Mouse (Mus musculus) heart, postnatal 25 days (tissue): ENCODE data around the gene Arhgap10. TPM values are rescaled to one million over a fixed set of nuclear protein-coding genes. Genes with fewer than 3 reads are reported as not detected.

ENCODE experiments used
- DNase-seq: peaks from one replicate; pipeline ENCODE4 v3.0.0; 2022; ENCODE audit warnings: low spot score
- intact Hi-C: fragments of 180-260 bp; cut with DNase I; formaldehyde crosslinking; loops from one replicate; pipeline ENCODE4 v1.15.1; 2025
- total RNA-seq, 2 experiments: library from RNA; stranded (reverse); gene quantifications; 2 replicates each; pipeline ENCODE4 v1.2.3; 2021

Arhgap10 gene
- total RNA-seq, 2 experiments from 2014 or later = 51.2 to 58.0 TPM

DNA sequence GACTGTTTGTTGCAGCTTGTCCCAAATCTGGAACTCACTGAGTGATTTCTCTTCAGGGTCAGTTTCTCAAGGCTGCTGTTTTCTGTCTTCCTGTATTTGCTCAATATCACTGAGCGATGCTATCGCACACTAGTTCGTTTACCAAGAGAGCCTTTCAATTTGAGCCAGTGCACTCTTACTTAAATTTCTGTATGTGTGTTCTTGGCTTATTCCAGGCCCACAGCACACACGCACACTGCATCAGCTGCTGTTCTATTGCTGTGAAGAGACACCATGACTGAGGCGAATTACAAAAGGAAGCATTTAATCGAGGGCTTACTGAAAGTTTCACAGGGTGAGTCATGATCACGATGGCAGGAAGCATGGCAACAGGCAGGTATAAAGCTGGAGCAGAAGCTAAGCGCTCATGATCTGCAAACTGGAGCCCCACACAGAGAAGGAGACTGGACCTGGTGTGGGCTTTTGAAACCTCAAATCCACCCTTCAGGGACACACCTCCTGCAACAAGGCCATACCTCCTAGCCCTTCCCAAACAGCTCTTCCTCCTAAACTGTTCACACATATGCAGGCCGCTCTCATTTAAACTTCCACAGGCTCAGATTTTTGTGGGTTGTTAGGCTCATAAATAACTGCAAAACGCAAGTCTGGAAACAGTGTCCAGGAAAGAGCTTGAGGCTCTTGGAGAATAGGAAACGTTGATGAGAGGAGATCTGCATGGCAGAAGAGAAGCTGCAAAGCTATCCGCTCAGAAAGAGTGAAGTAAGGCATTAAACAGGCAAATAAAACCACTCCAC lies 255.3 kb downstream of the Arhgap10 start:
- intact Hi-C loops = no loop called here
- no peak for DNase-seq

DNA sequence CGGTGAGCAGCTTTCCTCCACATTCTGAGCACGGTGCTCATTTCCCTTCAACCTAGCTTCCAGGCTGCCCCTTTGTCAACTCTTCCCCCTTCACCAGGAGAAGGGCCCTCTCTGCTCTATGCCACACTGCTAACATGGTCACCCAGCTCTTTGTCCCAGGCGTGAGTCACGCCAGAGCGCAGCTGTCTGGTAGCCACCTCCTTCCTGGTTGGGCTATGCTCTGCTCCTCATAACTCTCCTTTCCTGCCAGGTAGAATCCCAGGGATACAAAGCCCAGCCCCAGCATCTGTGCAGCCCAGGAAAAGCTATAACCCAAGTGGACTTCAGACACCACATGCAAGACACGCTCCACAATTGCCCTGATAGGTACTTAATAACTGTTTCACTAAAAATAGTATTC lies 256.5 kb downstream of the Arhgap10 start:
- DNase-seq = no peak
- intact Hi-C loops = no loop called here

DNA sequence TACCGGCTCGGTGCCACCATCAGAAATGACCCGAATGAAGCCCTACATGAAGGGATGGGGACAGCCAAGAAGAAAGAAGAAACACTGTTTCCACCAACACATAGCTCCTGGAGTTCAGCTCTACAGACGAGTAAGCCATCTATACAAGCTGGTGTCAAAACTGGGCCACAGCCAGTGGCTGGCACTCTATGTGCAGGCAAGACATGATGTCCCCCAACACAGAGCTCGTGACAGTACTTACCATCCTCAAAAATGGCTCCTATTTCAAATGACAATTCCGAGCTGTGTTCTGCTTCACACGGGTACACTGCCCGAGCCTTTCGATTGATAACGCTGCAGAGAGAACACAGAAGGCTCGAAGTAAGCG lies 260.7 kb downstream of the Arhgap10 start:
- no peak for DNase-seq
- intact Hi-C loops = no loop called here

DNA sequence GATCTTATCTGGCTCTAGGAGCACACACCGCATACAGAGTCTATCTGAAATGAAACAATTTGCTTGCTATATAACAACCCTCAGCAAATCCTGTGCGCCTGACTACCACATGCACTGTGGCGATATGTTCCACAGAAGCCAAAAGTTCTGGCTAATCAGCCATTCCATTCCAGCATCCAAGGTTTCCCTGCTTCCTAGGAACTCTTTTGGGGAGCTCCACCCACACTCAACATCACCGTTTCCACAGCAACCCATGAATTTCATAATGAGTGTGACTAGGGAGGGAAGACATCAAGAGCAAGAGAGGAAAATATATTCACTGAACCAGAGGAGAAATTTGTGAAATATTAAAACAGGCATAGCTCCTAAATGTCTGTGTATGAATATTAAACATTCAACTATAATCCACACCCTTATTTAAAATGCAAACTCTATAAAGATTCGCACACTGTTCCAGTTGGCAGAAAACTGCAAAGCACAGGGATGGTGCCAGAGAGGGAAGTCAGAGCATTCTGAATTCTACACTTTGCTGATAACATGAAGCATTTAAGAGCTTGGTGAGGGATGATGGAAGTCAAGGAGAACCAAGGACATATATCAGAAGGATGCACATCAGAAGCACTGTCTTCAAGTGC lies 261.2 kb downstream of the Arhgap10 start:
- intact Hi-C loops = no loop called here
- DNase-seq = no peak

DNA sequence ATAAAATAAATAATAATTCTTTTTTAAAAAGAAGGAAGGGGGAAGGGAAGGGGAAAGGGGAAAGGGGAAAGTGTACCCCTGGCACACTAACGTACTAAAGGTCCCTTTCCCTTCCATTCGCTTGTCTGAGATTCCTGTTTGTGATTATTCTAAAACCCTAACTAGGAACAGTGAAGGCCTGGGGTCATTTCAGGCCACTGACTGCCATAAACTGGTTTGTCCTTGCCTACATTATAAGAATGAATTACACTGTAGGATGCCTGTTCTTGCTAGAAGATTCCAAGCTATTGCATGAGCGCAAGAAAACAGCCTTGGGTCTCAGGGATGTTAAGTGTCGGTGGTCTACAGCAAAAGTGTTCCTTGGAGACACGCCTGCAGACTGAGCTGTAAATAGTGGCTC lies 263.3 kb downstream of the Arhgap10 start:
- no peak for DNase-seq
- intact Hi-C loops = no loop called here

DNA sequence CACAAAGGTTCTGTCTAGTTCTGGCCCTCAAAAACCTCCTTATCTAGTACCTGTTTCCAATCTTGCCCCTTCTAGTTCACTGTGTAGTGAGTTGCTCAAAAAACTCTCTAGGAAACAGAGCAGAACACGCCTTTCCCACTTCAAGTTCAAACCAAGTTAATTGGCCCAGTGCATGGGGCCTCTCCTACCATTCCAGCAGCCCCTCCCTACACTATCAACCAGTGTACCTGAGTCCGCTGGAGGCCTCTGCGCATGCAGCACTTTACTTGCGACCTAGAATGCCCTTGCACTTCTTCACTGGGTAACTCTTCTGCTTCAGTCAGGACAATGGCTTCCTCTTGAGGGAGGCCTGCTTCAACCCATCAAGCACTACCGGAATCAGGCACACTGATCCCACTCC lies 266.6 kb downstream of the Arhgap10 start:
- DNase-seq = no peak
- intact Hi-C loops = no loop called here

DNA sequence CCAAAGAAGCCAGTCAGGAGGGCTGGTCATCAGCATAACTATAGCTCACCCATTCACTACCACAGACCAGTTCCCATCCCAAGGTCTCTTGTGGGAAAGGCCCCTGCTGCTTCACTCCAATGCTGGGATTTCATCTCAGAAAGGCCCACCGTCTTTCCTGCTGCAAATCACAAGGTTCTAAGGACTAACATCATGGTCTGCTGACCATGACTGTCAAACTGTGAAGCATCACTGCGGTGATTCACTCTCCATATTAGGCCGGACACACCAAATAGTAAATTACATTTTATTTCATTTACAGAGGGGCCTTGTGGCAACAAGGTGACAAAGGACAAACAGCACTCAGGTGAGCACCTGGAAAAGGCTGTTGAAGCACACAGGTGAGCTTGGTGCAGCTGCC lies 267.7 kb downstream of the Arhgap10 start:
- no peak for DNase-seq
- intact Hi-C loops = no loop called here

DNA sequence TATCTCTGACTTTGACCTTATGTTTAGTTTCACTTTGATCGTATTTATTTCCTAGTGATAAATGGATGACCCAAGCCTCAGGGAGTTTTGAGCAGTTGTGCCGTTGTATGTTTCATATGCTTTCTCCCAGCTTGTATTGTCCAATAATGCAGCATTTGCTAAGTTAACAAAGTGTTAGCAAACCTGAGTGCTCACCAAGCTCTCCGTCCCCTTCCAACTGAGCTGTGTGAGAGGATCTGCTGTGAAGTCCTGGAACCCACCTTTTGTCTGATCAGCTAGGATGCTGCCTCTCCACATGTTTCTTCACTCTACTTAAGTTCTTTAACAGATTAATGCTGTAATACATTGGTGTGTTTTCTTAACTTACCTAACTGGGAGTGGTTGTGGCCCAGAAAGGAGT lies 276.4 kb downstream of the Arhgap10 start:
- intact Hi-C loops = no loop called here

DNA sequence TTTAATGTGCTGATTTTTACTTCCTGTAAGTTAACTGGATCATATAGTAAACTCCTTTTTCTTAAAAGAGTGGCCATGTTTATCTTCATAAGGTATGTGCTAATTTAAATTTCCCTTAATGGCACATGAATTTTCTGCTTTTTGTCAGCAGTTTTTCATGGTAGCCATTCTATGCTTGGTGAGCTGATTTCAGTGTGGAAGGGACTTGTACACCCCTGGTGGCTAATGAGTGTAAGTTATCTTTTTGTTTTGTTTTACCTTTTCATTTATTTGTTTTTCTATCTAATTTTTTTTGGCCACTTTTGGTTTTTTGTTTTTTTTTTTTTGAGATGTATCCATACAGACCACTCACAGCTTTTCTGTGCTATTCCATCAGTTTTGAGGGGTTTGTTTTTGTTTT lies 278.3 kb downstream of the Arhgap10 start:
- no peak for DNase-seq
- intact Hi-C loops = no loop called here

More for the DNA sequence above, 276.4 kb downstream of the Arhgap10 start:
- no peak for DNase-seq

DNA sequence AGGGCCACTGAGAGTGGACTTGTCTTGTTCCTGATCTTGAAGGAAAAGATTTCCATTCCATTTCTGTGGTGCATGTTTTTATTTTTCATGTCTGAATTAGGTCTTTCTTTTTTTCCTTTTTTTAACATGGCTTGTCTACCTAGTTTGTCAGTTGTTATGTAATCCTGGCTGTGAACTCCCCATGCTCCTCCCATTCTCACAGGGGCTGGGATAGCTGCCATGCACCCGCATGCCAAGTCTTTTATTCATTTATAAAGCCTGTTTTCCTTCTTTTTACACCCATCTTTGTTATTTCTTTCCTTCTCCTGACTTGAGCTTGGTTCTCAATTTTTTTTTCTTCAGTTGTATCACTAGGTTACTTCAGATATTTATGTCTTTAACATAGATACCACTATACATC lies 281.1 kb downstream of the Arhgap10 start:
- intact Hi-C loops = no loop called here
- DNase-seq = peak; percentile 45

DNA sequence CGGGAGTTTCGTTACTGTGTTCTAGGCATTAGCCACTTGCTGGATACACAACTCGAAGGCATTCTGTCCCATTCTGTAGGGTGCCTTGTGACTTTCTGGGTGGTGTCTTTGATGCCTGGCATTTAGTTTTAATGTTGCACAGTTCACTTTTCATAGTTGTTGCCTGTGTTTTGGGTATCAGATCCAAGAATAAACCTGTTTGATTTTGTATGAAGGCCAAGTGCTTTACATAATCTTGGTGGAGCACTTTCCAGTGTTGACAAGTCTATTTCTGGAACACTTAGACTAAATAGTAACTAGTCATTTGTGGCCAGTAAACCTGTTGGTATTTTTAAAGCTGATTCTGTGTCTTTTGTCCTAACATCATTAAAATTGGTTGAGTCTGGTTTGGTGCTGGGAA lies 285.3 kb downstream of the Arhgap10 start:
- no peak for DNase-seq
- intact Hi-C loops = no loop called here

DNA sequence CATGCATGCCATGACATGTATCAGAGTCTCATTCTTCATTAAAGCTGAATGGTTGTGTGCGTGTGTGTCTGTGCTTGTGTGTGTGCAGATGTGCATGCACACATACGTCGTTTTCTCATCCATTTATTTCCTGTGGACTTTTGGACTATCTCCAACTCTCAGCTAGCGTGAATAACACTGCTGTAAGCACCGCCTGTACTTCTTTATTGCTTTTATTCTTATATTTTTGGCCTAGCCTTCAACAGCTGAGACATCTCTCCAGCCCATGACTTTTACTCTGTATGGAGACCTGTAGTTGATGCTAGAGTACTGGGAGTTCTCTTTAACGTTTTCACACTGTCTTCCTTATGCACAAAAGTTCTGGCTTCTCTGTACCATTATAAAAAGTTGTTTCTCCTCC lies 285.9 kb downstream of the Arhgap10 start:
- DNase-seq = no peak
- intact Hi-C loops = no loop called here

DNA sequence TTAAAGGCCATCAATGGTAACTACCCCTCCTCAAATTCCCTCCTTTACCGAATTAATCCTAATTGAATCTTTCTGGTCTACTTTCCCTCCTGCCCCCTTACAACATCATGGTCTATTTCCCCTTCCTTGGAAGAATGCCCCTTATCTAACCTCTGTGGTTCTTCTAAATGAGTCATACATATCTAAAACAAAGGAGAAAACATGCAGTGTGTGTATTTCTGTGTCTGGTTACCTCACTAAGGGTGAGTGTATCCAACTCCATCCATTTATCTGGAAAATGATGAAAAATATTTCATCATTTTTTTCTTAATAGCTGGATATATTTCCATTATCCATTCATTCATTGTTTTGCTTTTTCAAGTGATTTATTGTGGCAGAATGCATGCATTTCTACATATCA lies 286.5 kb downstream of the Arhgap10 start:
- intact Hi-C loops = no loop called here
- DNase-seq = no peak

DNA sequence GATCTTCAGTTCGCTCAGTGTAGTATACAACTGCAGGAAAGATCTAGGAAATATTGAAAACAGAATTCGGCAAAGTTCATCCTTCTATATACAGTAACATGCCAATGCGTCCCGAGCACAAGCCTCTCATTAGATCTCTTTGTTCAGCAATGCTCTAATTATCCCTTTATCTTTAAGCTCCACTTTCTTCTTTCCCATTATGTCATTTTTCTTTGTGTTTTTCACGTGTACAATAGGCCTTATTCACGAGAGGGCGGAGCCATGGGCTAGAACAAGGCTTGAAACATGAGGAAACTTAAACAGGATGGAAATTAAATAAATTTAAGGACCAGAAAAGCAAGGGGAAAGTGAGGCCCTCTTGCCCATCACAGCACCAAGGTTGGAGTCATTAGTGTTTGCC lies 289.1 kb downstream of the Arhgap10 start:
- intact Hi-C loops = no loop called here
- no peak for DNase-seq

DNA sequence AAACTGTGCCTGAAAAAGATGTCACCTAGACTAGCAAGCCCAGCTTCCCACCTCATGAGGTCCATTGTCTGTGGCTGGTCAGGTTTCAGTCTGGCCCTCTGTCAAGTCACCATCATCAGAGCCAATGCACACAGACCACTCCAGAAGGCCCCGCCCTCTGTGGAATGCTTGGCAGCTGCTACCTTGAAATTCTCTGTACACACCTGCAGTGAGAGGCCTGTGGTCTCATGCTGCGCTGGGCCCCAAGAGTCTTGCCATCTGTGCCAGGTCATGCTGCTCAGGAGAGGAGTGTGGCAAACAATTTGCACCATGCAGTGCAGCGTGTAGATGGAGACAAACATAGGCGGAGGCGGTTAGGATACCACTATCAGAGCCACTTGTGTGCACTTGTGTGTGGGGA lies 290.0 kb downstream of the Arhgap10 start:
- intact Hi-C loops = no loop called here
- no peak for DNase-seq

DNA sequence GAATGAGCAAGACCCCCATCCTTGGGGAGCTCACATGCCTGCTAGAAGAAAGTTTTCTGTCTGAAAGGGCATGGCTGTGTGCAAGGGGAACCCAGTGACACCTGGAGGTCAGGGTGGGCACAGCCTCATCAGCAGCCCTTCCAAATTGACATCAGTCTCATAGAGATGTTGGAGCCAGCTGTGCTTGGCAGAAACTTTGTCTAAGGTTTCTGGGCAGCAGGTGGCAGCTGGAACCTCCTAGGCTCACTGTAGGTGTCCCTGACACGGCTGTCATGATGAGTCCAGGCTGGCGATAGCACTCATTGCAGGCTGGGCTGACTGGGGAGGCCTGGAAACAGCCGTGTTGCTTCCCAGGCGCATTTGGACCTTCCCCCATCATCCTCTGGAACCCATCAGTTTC lies 294.6 kb downstream of the Arhgap10 start:
- DNase-seq = no peak
- intact Hi-C loops = no loop called here

DNA sequence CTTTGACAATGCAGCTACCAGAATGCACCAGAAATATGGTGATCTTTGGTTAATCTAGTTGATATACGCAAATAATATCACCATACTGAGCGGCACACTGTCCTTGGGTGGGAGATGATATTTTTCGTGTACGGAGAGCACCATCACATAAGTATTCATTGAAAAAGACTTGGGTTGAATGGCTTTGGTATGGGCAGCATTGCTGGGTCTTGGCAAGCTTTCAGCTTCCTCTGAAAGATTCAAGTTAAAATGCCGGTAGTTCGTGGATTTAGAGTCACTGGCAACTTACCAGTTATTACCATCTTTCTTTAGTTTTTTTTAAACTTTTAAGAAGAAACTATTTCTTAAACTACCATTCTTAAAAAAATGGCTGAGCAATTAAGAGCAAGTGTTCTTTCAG lies 302.6 kb downstream of the Arhgap10 start:
- DNase-seq = no peak
- intact Hi-C loops = no loop called here

DNA sequence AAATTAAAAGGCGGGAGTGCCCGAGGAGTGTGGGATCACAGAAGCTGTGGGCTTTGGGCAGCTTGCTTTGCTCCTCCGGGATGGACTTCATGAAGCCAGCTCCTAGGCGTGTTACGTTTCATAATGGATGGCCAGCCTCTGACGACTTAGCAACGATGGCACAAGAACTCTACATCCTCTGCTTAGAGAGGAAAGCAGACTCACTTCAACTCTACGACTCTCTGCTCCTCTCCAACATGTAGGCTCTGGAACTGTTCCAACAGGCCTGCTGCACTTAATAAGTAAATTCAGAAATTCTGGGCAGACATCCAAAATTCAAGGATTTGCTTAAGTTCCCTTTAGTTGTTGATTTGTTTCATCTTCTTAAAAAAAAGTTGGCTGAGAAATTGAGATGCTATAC lies 303.1 kb downstream of the Arhgap10 start:
- DNase-seq = no peak
- intact Hi-C loops = no loop called here

DNA sequence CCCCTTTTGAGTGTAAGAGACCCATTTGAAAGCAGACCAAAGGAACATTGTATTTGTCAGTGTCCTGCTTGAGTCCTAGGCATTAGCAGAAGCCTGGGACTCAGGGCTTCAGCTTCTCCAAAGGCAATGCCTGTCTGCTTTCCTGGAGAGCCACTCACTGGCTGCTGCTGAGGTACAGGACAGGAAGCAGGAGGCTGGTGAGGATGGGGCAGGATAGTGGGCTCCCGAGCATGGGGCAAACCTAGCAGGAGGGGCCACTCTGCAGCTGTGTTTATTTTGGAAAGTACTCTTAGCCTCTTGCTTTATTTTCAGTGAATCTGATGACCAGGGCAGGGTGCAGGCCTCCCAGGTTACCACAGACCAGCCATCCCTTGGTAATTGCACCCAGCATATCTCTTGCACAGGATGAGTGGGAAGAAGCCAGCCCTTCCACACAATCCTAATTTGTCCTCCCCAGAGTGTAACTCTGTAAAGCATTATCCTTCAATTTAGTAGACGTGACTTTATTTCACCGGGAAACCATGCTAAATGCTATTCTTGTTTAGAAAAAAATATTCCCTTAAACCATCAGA lies 303.8 kb downstream of the Arhgap10 start:
- intact Hi-C loops = no loop called here
- no peak for DNase-seq

DNA sequence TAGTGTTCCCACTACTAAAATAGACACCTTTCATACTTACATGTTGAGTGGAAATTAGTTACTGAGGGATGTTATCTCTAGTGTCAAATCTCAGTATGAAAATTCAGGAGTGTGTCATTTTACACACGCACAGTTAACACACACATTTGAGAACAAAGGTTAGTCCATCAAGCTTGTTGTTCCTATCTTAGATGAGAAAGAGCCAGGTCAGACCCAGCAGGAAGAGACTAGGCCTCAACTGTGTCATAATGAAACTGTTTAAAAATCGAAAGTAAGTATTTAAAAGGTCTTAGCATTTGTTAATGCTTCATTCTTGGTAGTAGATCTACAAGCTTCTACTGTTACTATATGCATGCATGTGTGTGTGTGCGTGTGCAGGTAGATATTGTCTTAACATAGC lies 308.5 kb downstream of the Arhgap10 start:
- intact Hi-C loops = no loop called here
- no peak for DNase-seq
